Mouse (Mus musculus) stomach, postnatal 0 days (tissue): ENCODE results near the gene Ldlrap1.

Experiments used
- CTCF ChIP-seq: IDR thresholded peaks from 2 replicates; pipeline ENCODE4 v1.5.1; 2016; ENCODE audit warnings: antibody characterized with exemption, low read depth, mild to moderate bottlenecking, moderate library complexity
- EP300 ChIP-seq: optimal IDR thresholded peaks from 2 replicates; pipeline ENCODE3; 2016; ENCODE audit warnings: antibody characterized with exemption

GRCm38 (mm10) chr4:134769891-134770290 is 2.1 kb upstream of the Ldlrap1 start:
- TF ChIP-seq CTCF (no peak), EP300 (no peak)
